Mouse (Mus musculus) 416B (cell line): ENCODE measurements around the gene Olfr31.

Source experiments
- DNase-seq: peaks from one replicate; pipeline ENCODE4 v3.0.0; 2011; ENCODE audit warnings: low read depth

Gene Olfr31

DNA sequence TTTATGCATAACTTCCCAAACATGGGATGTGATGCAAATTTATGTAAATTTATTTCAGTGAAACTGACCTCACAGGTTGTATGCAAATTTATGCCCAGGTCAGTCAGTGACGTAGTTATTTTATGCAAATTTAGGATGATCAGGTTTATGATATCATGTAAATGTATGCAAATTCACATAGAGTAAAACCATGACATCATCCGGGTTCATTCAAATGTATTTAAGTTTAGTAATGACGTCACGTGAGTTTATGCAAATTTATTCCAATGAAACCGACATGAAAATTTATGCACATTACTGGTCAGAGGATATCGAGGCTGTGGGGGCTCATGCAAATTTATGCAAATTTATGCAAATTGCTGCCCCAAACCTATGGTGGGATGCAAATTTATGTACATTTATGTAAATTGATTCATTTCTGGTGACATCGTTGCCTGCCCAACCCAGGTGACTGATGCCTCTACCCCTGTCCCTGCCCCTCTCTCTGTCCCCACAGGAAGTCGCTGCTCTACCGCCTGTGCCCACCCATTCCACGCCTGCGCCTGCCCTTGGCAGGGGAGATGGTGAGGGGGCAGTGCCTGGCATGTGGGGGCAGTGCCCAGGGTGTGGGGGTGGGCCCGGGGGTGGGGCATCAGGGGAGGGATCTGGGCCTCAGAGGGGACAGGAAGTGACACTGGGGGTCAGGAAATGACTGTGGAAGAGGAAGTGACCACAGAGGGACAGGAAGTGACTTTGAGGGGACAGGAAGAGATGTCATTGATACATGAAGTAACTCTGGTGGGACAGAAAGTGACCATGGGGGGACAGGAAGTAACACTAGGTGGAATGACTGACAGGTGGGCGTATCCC, 32.1 kb downstream of the Olfr31 start:
- no peak for DNase-seq

GRCm38 (mm10) chr14:14355360-14355646, 32.7 kb downstream of the Olfr31 start:
- peak; percentile 28 for DNase-seq
